Mouse (Mus musculus): Measurements from ENCODE around the gene Opa3. TPM values are rescaled to one million over a fixed set of nuclear protein-coding genes. Genes with fewer than 3 reads are reported as not detected.

Opa3 gene
- polyA plus RNA-seq (2012; rRNA removed; ENCODE audit: low replicate concordance): 33.0 and 51.8 TPM in 2 replicates

GRCm38 (mm10) chr7:19227883-19228792 is at the start of gene Opa3:
Gene Opa3 (plus strand): TSS chr7:19228334.

GRCm38 (mm10) chr7:19211996-19212755 is 16.0 kb upstream of the Opa3 start, which contains the start of gene Gpr4:
Gene Gpr4 (plus strand): TSS chr7:19212538.

GRCm38 (mm10) chr7:19271238-19272172 is 43.4 kb downstream of the Opa3 start, which contains the start of gene Vasp:
Gene Vasp (minus strand): TSS chr7:19271817.

GRCm38 (mm10) chr7:19279581-19280114 is 51.5 kb downstream of the Opa3 start, which contains the start of gene Ppm1n:
Gene Ppm1n (minus strand): TSS chr7:19280064.

GRCm38 (mm10) chr7:19282385-19282784 is 54.3 kb downstream of the Opa3 start, which contains the start of gene Rtn2:
Gene Rtn2 (plus strand): TSS chr7:19282624.

Other genes starting within 250 kb of the Opa3 start
- gene Nanos2, start 240.9 kb upstream of the Opa3 start, polyA plus RNA-seq (2012; rRNA removed; ENCODE audit: low replicate concordance): 0.11 TPM in 1 of 2 replicates, not detected in the other
- 8.8 and 14.6 TPM in 2 replicates for gene Mypop, start 237.1 kb upstream of the Opa3 start, polyA plus RNA-seq (2012; rRNA removed; ENCODE audit: low replicate concordance)
- 23.1 and 50.9 TPM in 2 replicates for gene Irf2bp1, start 224.3 kb upstream of the Opa3 start, polyA plus RNA-seq (2012; rRNA removed; ENCODE audit: low replicate concordance)
- gene Foxa3, start 204.8 kb upstream of the Opa3 start, polyA plus RNA-seq (2012; rRNA removed; ENCODE audit: low replicate concordance): 0.13 and 0.27 TPM in 2 replicates
- 71.7 and 98.5 TPM in 2 replicates for gene Sympk, start 204.0 kb upstream of the Opa3 start, polyA plus RNA-seq (2012; rRNA removed; ENCODE audit: low replicate concordance)
- not detected in 2 replicates for gene Rsph6a, start 173.6 kb upstream of the Opa3 start, polyA plus RNA-seq (2012; rRNA removed; ENCODE audit: low replicate concordance)
- 64.7 and 84.3 TPM in 2 replicates for gene Dmwd, start 152.1 kb upstream of the Opa3 start, polyA plus RNA-seq (2012; rRNA removed; ENCODE audit: low replicate concordance)
- gene Dmpk, start 144.5 kb upstream of the Opa3 start, polyA plus RNA-seq (2012; rRNA removed; ENCODE audit: low replicate concordance): 287 and 339 TPM in 2 replicates
- 42.9 and 52.4 TPM in 2 replicates for gene Six5, start 133.7 kb upstream of the Opa3 start, polyA plus RNA-seq (2012; rRNA removed; ENCODE audit: low replicate concordance)
- not detected in 2 replicates for gene Gm4969, start 110.0 kb upstream of the Opa3 start, polyA plus RNA-seq (2012; rRNA removed; ENCODE audit: low replicate concordance)
- gene Fbxo46, start 108.5 kb upstream of the Opa3 start, polyA plus RNA-seq (2012; rRNA removed; ENCODE audit: low replicate concordance): 9.6 and 18.2 TPM in 2 replicates
- 17.8 and 20.1 TPM in 2 replicates for gene Qpctl, start 79.0 kb upstream of the Opa3 start, polyA plus RNA-seq (2012; rRNA removed; ENCODE audit: low replicate concordance)
- gene Snrpd2, start 78.6 kb upstream of the Opa3 start, polyA plus RNA-seq (2012; rRNA removed; ENCODE audit: low replicate concordance): 11.0 and 13.8 TPM in 2 replicates
- 3.8 and 4.0 TPM in 2 replicates for gene Gipr, start 62.2 kb upstream of the Opa3 start, polyA plus RNA-seq (2012; rRNA removed; ENCODE audit: low replicate concordance)
- 40.4 and 52.1 TPM in 2 replicates for gene Eml2, start 51.9 kb upstream of the Opa3 start, polyA plus RNA-seq (2012; rRNA removed; ENCODE audit: low replicate concordance)
- 23.4 and 23.5 TPM in 2 replicates for gene Gpr4, start 15.8 kb upstream of the Opa3 start, polyA plus RNA-seq (2012; rRNA removed; ENCODE audit: low replicate concordance)
- gene Vasp, start 43.5 kb downstream of the Opa3 start, polyA plus RNA-seq (2012; rRNA removed; ENCODE audit: low replicate concordance): 142 and 310 TPM in 2 replicates
- gene Ppm1n, start 51.7 kb downstream of the Opa3 start, polyA plus RNA-seq (2012; rRNA removed; ENCODE audit: low replicate concordance): 0.14 and 0.86 TPM in 2 replicates
- 32.4 and 736 TPM in 2 replicates for gene Rtn2, start 54.3 kb downstream of the Opa3 start, polyA plus RNA-seq (2012; rRNA removed; ENCODE audit: low replicate concordance)
- gene Fosb, start 81.7 kb downstream of the Opa3 start, polyA plus RNA-seq (2012; rRNA removed; ENCODE audit: low replicate concordance): 1.2 and 2.0 TPM in 2 replicates
- gene Ercc1, start 116.4 kb downstream of the Opa3 start, polyA plus RNA-seq (2012; rRNA removed; ENCODE audit: low replicate concordance): 46.3 and 50.7 TPM in 2 replicates
- gene Cd3eap, start 131.1 kb downstream of the Opa3 start, polyA plus RNA-seq (2012; rRNA removed; ENCODE audit: low replicate concordance): 5.5 and 10.6 TPM in 2 replicates
- gene Ppp1r13l, start 131.4 kb downstream of the Opa3 start, polyA plus RNA-seq (2012; rRNA removed; ENCODE audit: low replicate concordance): 16.4 and 27.3 TPM in 2 replicates
- 60.3 and 79.1 TPM in 2 replicates for gene Ercc2, start 153.7 kb downstream of the Opa3 start, polyA plus RNA-seq (2012; rRNA removed; ENCODE audit: low replicate concordance)
- gene Klc3, start 175.8 kb downstream of the Opa3 start, polyA plus RNA-seq (2012; rRNA removed; ENCODE audit: low replicate concordance): 19.3 and 27.9 TPM in 2 replicates
- 3.1 and 13,480 TPM in 2 replicates for gene Ckm, start 176.4 kb downstream of the Opa3 start, polyA plus RNA-seq (2012; rRNA removed; ENCODE audit: low replicate concordance)
- 12.6 and 42.6 TPM in 2 replicates for gene Mark4, start 230.5 kb downstream of the Opa3 start, polyA plus RNA-seq (2012; rRNA removed; ENCODE audit: low replicate concordance)
- 6.3 and 7.4 TPM in 2 replicates for gene Exoc3l2, start 235.0 kb downstream of the Opa3 start, polyA plus RNA-seq (2012; rRNA removed; ENCODE audit: low replicate concordance)

All from mammary gland, adult 2 months (tissue).